Mouse (Mus musculus) MEL (cell line): ENCODE data around the gene Slc9a3r1.

ENCODE experiments used
- CTCF ChIP-seq, 3 experiments: IDR thresholded peaks in 2 of 3; conservative IDR thresholded peaks in 1 of 3; 2 replicates each; pipeline ENCODE4 v1.5.1; 2011 to 2012; ENCODE audit warnings: low read length in 3 of 3, low read depth in 2 of 3, mild to moderate bottlenecking in 2 of 3, improper control_type of control experiment in 1 of 3, inconsistent platforms in 1 of 3, mixed read lengths in 1 of 3, moderate library complexity in 1 of 3; ENCODE audit not compliant: control insufficient read depth in 1 of 3, insufficient read depth in 1 of 3, poor library complexity in 1 of 3, severe bottlenecking in 1 of 3
- GABPA ChIP-seq: IDR thresholded peaks from 2 replicates; pipeline ENCODE4 v1.6.1; 2012; ENCODE audit warnings: low read depth, mild to moderate bottlenecking, inconsistent platforms, low read length, improper control_type of control experiment, moderate library complexity
- GATA1 ChIP-seq: IDR thresholded peaks from 2 replicates; pipeline ENCODE4 v1.6.1; 2011; ENCODE audit warnings: low read depth, low read length, improper control_type of control experiment
- POLR2A ChIP-seq, 2 experiments: IDR thresholded peaks; 2 replicates each; pipeline ENCODE4 v1.6.1; 2011 to 2012; ENCODE audit warnings: low read length in 2 of 2, mild to moderate bottlenecking in 2 of 2, control low read depth in 1 of 2, improper control_type of control experiment in 1 of 2, low read depth in 1 of 2, moderate library complexity in 1 of 2; ENCODE audit not compliant: control insufficient read depth in 1 of 2, insufficient read depth in 1 of 2, poor library complexity in 1 of 2
- RCOR1 ChIP-seq: IDR thresholded peaks from 2 replicates; pipeline ENCODE4 v1.6.1; 2012; ENCODE audit warnings: low read depth, mild to moderate bottlenecking, inconsistent platforms, low read length, improper control_type of control experiment
- ZKSCAN1 ChIP-seq: IDR thresholded peaks from 2 replicates; pipeline ENCODE4 v1.6.1; 2012; ENCODE audit warnings: low read depth, mild to moderate bottlenecking, inconsistent platforms, low read length, improper control_type of control experiment, moderate library complexity
- ZNF384 ChIP-seq: IDR thresholded peaks from 2 replicates; pipeline ENCODE4 v1.6.1; 2012; ENCODE audit warnings: low read depth, mild to moderate bottlenecking, inconsistent platforms, low read length, improper control_type of control experiment

- TF ChIP-seq ZKSCAN1 (no peak), RCOR1 (0 out of 2 replicates have a peak, but pooled peaks have one; percentile 28), GATA1 (0 out of 2 replicates have a peak, but pooled peaks have one; percentile 44), POLR2A (IDR thresholded peaks at IDR 0.05; ENCODE audit: control insufficient read depth in 1 of 2, insufficient read depth in 1 of 2, low read depth in 1 of 2, low read length in 2 of 2, poor library complexity in 1 of 2) (no peak), CTCF (IDR thresholded peaks at IDR 0.05 in 2 of 3, conservative IDR thresholded peaks at IDR 0.05 in 1 of 3; ENCODE audit: control insufficient read depth in 1 of 3, insufficient read depth in 1 of 3, low read depth in 2 of 3, low read length in 3 of 3, poor library complexity in 1 of 3, severe bottlenecking in 1 of 3) (peak; percentile 91 to 97 (median 93)), ZNF384 (no peak), GABPA (no peak)
Measured at GRCm38 (mm10) chr11:115181913-115182638, 18.9 kb downstream of the Slc9a3r1 start.
